Mouse (Mus musculus) MEL (cell line): ENCODE measurements at regions not wholly inside any gene's neighbourhood (a gene's known extent, or its start where the extent isn't known, plus 50 kb on each side); places are given as distances from the start of the nearest gene placed in this dataset.

ENCODE experiments used
- CHD2 ChIP-seq: IDR thresholded peaks from 2 replicates; pipeline ENCODE4 v1.6.1; 2011; ENCODE audit warnings: low read length, improper control_type of control experiment
- CTCF ChIP-seq, 3 experiments: IDR thresholded peaks in 2 of 3; conservative IDR thresholded peaks in 1 of 3; 2 replicates each; pipeline ENCODE4 v1.5.1; 2011 to 2012; ENCODE audit warnings: low read length in 3 of 3, low read depth in 2 of 3, mild to moderate bottlenecking in 2 of 3, improper control_type of control experiment in 1 of 3, inconsistent platforms in 1 of 3, mixed read lengths in 1 of 3, moderate library complexity in 1 of 3; ENCODE audit not compliant: control insufficient read depth in 1 of 3, insufficient read depth in 1 of 3, poor library complexity in 1 of 3, severe bottlenecking in 1 of 3
- ELF1 ChIP-seq: IDR thresholded peaks from 2 replicates; pipeline ENCODE4 v1.6.1; 2014; ENCODE audit warnings: low read depth, mild to moderate bottlenecking, inconsistent platforms, low read length, improper control_type of control experiment, moderate library complexity
- GATA1 ChIP-seq: IDR thresholded peaks from 2 replicates; pipeline ENCODE4 v1.6.1; 2011; ENCODE audit warnings: low read depth, low read length, improper control_type of control experiment
- HCFC1 ChIP-seq: IDR thresholded peaks from 2 replicates; pipeline ENCODE4 v1.6.1; 2012; ENCODE audit warnings: low read depth, mild to moderate bottlenecking, inconsistent platforms, low read length, improper control_type of control experiment, moderate library complexity
- MAFK ChIP-seq: IDR thresholded peaks from 2 replicates; pipeline ENCODE4 v1.6.1; 2011; ENCODE audit warnings: low read depth, mild to moderate bottlenecking, low read length, improper control_type of control experiment, borderline replicate concordance
- MEF2A ChIP-seq: IDR thresholded peaks from 2 replicates; pipeline ENCODE4 v1.6.1; 2014; ENCODE audit warnings: low read depth, mild to moderate bottlenecking, inconsistent platforms, low read length, improper control_type of control experiment; ENCODE audit not compliant: poor library complexity, insufficient replicate concordance, severe bottlenecking; ENCODE audit errors: extremely low read depth
- POLR2A ChIP-seq, 2 experiments: IDR thresholded peaks; 2 replicates each; pipeline ENCODE4 v1.6.1; 2011 to 2012; ENCODE audit warnings: low read length in 2 of 2, mild to moderate bottlenecking in 2 of 2, control low read depth in 1 of 2, improper control_type of control experiment in 1 of 2, low read depth in 1 of 2, moderate library complexity in 1 of 2; ENCODE audit not compliant: control insufficient read depth in 1 of 2, insufficient read depth in 1 of 2, poor library complexity in 1 of 2

DNA sequence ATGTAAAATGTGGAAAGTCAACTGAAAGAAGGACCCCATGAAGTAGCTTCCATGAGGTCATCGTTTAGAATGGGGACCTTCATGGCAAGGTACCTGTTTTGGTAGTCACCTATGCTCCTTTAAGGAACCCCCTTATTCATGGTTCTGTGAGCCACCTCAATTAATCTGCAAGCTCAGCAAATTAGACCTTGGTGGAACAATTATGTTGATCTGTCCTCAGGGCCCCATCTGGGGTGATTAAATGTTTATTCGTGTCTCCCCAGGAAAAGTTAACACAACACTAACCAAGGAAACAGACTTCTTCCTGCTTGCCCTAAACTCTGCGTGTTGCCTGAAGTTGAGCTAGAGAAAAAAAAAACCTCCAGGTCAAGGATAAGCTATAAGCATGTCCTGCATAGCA lies 175.9 kb upstream of the Lmcd1 start:
- TF ChIP-seq CTCF (IDR thresholded peaks at IDR 0.05 in 2 of 3, conservative IDR thresholded peaks at IDR 0.05 in 1 of 3; ENCODE audit: control insufficient read depth in 1 of 3, insufficient read depth in 1 of 3, low read depth in 2 of 3, low read length in 3 of 3, poor library complexity in 1 of 3, severe bottlenecking in 1 of 3): no peak
- TF ChIP-seq MAFK: no peak
- TF ChIP-seq CHD2: no peak
- TF ChIP-seq POLR2A (IDR thresholded peaks at IDR 0.05; ENCODE audit: control insufficient read depth in 1 of 2, insufficient read depth in 1 of 2, low read depth in 1 of 2, low read length in 2 of 2, poor library complexity in 1 of 2): no peak
- no peak for TF ChIP-seq GATA1
- no peak for TF ChIP-seq MEF2A
- no peak for TF ChIP-seq HCFC1
- no peak for TF ChIP-seq ELF1
